Mouse (Mus musculus) macrophage (primary cell): ENCODE data around the gene Samm50. TPM values are rescaled to one million over a fixed set of nuclear protein-coding genes. Genes with fewer than 3 reads are reported as not detected.

ENCODE experiments used
- H3K27ac ChIP-seq: fragments of 350-480 bp; formaldehyde crosslinking; 2 replicates; pipeline ENCODE4 v1.9.0; 2021
- H3K36me3 ChIP-seq: fragments of 350-480 bp; formaldehyde crosslinking; 2 replicates; pipeline ENCODE4 v1.9.0; 2021; ENCODE audit errors: inconsistent target
- H3K4me3 ChIP-seq: fragments of 350-480 bp; formaldehyde crosslinking; 2 replicates; pipeline ENCODE4 v1.9.0; 2021; ENCODE audit errors: inconsistent target
- H3K79me2 ChIP-seq: fragments of 350-480 bp; formaldehyde crosslinking; 2 replicates; pipeline ENCODE4 v1.9.0; 2021; ENCODE audit errors: inconsistent target
- WGBS: methylation state at CpG from one replicate; pipeline ENCODE4 v1.1.7; 2026; ENCODE audit warnings: inconsistent platforms; ENCODE audit not compliant: missing documents; 5-methylcytosine and 5-hydroxymethylcytosine counted together
- polyA plus RNA-seq: library from polyadenylated mRNA; stranded (reverse); fragments of 250-400 nt; gene quantifications from 3 replicates; pipeline ENCODE4 v1.2.4, GENCODE M21; 2018; ENCODE audit warnings: inconsistent platforms

The Samm50 gene
- polyA plus RNA-seq, 1 experiment from 2014 or later = 46.2 TPM

DNA sequence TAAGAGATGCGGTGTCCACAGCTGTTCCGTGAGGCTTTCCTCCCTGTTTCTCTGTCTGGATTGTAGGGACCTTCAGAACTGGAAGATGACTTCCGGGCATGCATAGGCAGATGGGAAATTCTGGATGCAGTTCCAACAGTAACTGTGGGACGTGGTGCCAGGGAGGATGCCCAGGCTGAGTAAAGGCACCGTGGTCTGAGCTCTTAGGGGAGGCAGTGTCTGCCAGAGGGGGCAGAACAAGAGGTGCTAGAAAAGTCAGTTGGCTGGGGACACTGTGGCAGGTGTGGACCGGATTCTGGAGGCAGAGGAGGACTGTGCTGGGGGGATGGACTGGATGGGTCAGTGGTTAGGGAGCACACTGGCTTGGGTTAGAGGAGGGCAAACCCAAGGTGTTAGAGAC, 70.6 kb downstream of the Samm50 start:
- Histone ChIP-seq H3K27ac (no peak overlapping the region), H3K4me3 (no peak overlapping the region), H3K79me2 (peaks cover 99% of the 10 kb centered on the region), H3K36me3 (no peaks in the 10 kb centered on the region; the same call in 1 of the 2 replicates)
- WGBS = 95% methylated on average over 6 of the region's 6 CpGs

DNA sequence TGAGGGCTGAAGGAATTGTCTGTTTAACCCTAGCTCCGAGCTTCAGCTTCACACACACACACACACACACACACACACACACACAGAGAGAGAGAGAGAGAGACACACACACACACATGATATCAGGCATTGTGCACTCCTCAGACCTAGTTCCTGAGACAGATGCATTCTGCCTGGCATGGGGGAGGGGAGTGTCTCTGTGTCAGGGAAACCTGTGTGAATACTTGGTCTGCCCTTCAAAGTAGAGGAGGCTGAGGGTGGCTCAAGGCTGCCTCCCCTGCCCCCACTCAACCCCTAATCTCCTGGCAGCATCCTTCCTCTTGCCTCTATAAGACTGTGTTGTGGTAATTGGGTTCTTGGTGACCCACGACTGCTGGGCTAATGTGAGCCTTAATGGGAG, 71.5 kb downstream of the Samm50 start:
- Histone ChIP-seq H3K27ac (no peak overlapping the region), H3K4me3 (no peak overlapping the region), H3K79me2 (peaks cover 99% of the 10 kb centered on the region), H3K36me3 (no peaks in the 10 kb centered on the region; the same call in 1 of the 2 replicates)
- 61% methylated on average over 2 of the region's 2 CpGs for WGBS

DNA sequence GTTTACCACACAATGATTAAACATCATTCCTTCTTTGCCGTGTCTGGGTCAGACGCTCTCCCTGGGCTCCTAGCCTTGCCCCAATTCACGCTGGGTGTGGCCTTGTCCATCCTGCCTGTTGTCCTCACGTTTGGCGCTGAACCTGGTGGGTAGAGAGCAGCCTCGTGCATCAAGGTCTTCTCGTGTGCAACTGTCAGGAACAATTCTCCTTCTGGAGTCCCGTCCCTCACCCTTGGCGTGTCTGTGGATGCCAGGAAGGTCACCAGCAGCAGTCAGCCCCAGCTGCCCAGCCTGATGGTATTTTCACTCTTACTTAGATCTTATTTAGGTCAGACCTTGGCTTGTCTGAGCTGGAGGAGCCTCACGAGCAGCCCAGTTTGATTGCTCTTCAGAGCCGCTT, 73.1 kb downstream of the Samm50 start:
- H3K4me3 ChIP-seq = no peak overlapping the region
- peaks cover 95% of the 10 kb centered on the region for H3K79me2 ChIP-seq
- no peaks in the 10 kb centered on the region; the same call in 1 of the 2 replicates for H3K36me3 ChIP-seq
- WGBS = 96% methylated on average over 11 of the region's 11 CpGs
- no peak overlapping the region for H3K27ac ChIP-seq

DNA sequence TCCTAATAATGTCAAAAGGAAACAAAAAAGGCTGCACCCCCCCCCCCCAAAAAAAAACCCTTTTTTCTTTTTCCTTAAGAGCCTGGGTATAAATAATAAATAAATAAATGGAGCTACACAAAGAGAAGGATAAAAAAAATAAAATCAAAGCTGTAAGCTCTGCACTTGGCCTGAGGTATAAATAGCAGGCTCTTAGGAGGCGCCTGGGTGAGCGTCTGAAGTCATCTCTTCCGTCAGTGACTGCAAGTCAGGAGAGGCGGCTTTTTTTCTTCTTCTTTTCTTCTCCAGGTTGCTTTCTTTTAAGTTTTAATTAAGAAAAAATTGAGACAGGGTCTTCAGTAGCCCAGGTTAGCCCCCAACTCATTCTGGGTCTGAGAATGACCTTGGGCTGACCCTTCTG, 74.2 kb downstream of the Samm50 start:
- Histone ChIP-seq H3K4me3 (no peak overlapping the region), H3K27ac (no peak overlapping the region), H3K36me3 (no peaks in the 10 kb centered on the region; the same call in 1 of the 2 replicates), H3K79me2 (peaks cover 87% of the 10 kb centered on the region)
- WGBS = 88% methylated on average over 4 of the region's 4 CpGs

Other genes starting within 250 kb of the Samm50 start
- not detected in 3 replicates for gene Efcab6, start 126.9 kb upstream of the Samm50 start, polyA plus RNA-seq
- gene Sult4a1, start 86.5 kb upstream of the Samm50 start, polyA plus RNA-seq = not detected in 3 replicates
- not detected in 3 replicates for gene Pnpla5, start 69.1 kb upstream of the Samm50 start, polyA plus RNA-seq
- not detected in 3 replicates for gene Pnpla3, start 24.4 kb upstream of the Samm50 start, polyA plus RNA-seq
- gene Parvb, start 39.8 kb downstream of the Samm50 start, polyA plus RNA-seq = 29.1 to 51.0 TPM (median 42.1 TPM) in 3 replicates
- 52.4 to 63.9 TPM (median 59.6 TPM) in 3 replicates for gene Parvg, start 131.8 kb downstream of the Samm50 start, polyA plus RNA-seq